Mouse (Mus musculus) thymus, adult 18-20 months (tissue): ENCODE measurements around the gene Ndnf.

ENCODE experiments used
- DNase-seq, 2 experiments: peaks; one replicate each; pipeline ENCODE4 v3.0.0; 2022; ENCODE audit warnings: mixed read lengths in 2 of 2

Gene Ndnf

GRCm38 (mm10) chr6:65671451-65671850 lies at the start of gene Ndnf:
TSS of gene Ndnf (plus strand) at chr6:65671590.
- DNase-seq, result peak; percentile 13 to 16

- no peak for DNase-seq
Measured at GRCm38 (mm10) chr6:65623016-65623715, 48.2 kb upstream of the Ndnf start.

GRCm38 (mm10) chr6:65630578-65630977 lies 40.8 kb upstream of the Ndnf start:
- no peak for DNase-seq

- no peak for DNase-seq
Measured at GRCm38 (mm10) chr6:65632184-65632583, 39.2 kb upstream of the Ndnf start.

GRCm38 (mm10) chr6:65642431-65642830 lies 29.0 kb upstream of the Ndnf start:
- DNase-seq, result no peak

GRCm38 (mm10) chr6:65644110-65644509 lies 27.3 kb upstream of the Ndnf start:
- DNase-seq, result no peak

GRCm38 (mm10) chr6:65646408-65646807 lies 25.0 kb upstream of the Ndnf start:
- no peak for DNase-seq

GRCm38 (mm10) chr6:65647731-65648130 lies 23.7 kb upstream of the Ndnf start:
- peak in 1 of 2 experiments; percentile 37 for DNase-seq

- no peak for DNase-seq
Measured at GRCm38 (mm10) chr6:65651376-65651775, 20.0 kb upstream of the Ndnf start.

GRCm38 (mm10) chr6:65661272-65661671 lies 10.1 kb upstream of the Ndnf start:
- DNase-seq, result no peak

GRCm38 (mm10) chr6:65662050-65662449 lies 9.3 kb upstream of the Ndnf start:
- DNase-seq, result peak in 1 of 2 experiments; percentile 29

GRCm38 (mm10) chr6:65663990-65664389 lies 7.4 kb upstream of the Ndnf start:
- no peak for DNase-seq

- no peak for DNase-seq
Measured at GRCm38 (mm10) chr6:65666295-65666694, 5.1 kb upstream of the Ndnf start.

- no peak for DNase-seq
Measured at GRCm38 (mm10) chr6:65669971-65670370, 1.4 kb upstream of the Ndnf start.

GRCm38 (mm10) chr6:65670981-65671411 lies 394 bp upstream of the Ndnf start:
- DNase-seq, result no peak

GRCm38 (mm10) chr6:65672131-65673031 lies 991 bp downstream of the Ndnf start:
- DNase-seq, result peak in 1 of 2 experiments; percentile 7

- DNase-seq, result no peak
Measured at GRCm38 (mm10) chr6:65693938-65694337, 22.5 kb downstream of the Ndnf start.

- no peak for DNase-seq
Measured at GRCm38 (mm10) chr6:65720676-65721075, 49.3 kb downstream of the Ndnf start.

GRCm38 (mm10) chr6:65725677-65726076 lies 54.3 kb downstream of the Ndnf start:
- DNase-seq, result no peak

- DNase-seq, result no peak
Measured at GRCm38 (mm10) chr6:65728261-65728660, 56.9 kb downstream of the Ndnf start.

GRCm38 (mm10) chr6:65739442-65739841 lies 68.1 kb downstream of the Ndnf start:
- no peak for DNase-seq

- no peak for DNase-seq
Measured at GRCm38 (mm10) chr6:65743144-65743870, 71.9 kb downstream of the Ndnf start.

GRCm38 (mm10) chr6:65743871-65744202 lies 72.4 kb downstream of the Ndnf start:
- DNase-seq, result no peak
